Mouse (Mus musculus) layer of hippocampus, adult 2 months (tissue): Measurements from ENCODE around the gene C3ar1. TPM values are rescaled to one million over a fixed set of nuclear protein-coding genes. Genes with fewer than 3 reads are reported as not detected.

Experiments used
- DNase-seq, 2 experiments: peaks; one replicate each; pipeline ENCODE4 v3.0.0; 2022; ENCODE audit warnings: low spot score in 2 of 2
- H3K27ac ChIP-seq: fragments of 200-600 bp; 2 replicates; pipeline ENCODE4 v1.8.1; 2022
- H3K4me3 ChIP-seq: fragments of 200-600 bp; 2 replicates; pipeline ENCODE4 v1.8.1; 2022; ENCODE audit warnings: mild to moderate bottlenecking
- CTCF ChIP-seq: fragments of 200-600 bp; conservative IDR thresholded peaks from 2 replicates; pipeline ENCODE4 v1.8.1; 2022; ENCODE audit warnings: antibody characterized with exemption, mild to moderate bottlenecking, moderate library complexity
- total RNA-seq, 2 experiments: library from RNA; stranded (reverse); gene quantifications; 2 replicates each; pipeline ENCODE4 v1.2.3; 2021

C3ar1 gene
- total RNA-seq, 2 experiments from 2014 or later: 0.54 to 0.61 TPM

GRCm38 (mm10) chr6:122820799-122821650 lies 34.9 kb downstream of the C3ar1 start:
- no peak for TF ChIP-seq CTCF
- DNase-seq: no peak
- peak overlapping the region; percentile 98 for H3K4me3 ChIP-seq
- H3K27ac ChIP-seq: peak overlapping the region; percentile 94

DNA sequence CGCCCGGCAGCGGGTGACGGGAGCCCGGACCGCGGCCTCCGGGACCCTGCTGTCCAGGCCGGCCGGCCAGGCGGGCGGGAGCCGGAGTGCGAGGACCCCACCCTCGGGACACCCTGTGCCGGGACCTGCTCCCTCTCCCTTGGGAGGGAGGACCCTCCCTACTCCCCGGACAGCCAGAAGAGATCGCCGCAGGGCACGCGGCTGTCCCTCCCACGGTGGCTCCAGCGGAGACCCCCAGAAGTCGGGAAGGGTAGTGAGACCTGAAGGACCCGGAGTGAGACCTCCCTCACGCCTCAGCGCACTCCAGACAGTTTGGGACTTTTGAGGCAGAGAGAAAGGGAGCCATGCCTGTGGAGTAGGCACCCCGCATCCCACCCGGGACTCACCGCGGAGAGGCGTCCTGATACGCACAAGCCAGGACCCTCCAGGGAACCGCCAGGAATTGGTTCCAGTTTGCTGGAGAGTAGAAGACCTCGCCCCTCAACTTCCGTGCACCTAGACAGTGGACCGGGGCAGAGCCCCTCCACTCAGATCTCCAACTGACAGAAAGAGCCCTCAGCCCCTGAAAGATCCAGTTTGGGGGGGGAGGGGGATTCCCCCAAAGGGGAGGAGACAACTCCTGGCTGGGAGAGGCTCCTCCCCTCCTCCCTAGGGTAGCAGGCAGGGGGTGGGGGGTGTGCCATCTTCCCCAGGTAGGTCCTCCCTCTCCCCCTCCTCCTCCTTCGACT lies 35.7 kb downstream of the C3ar1 start:
- Histone ChIP-seq H3K27ac (peak overlapping the region; percentile 94), H3K4me3 (peak overlapping the region; percentile 98)
- TF ChIP-seq CTCF: no peak
- peak in 1 of 2 experiments; percentile 34 for DNase-seq

- peak; percentile 51 to 71 for DNase-seq
- H3K4me3 ChIP-seq: peak within 1 kb of the TSS; percentile 98
These were observed 36.5 kb downstream of the C3ar1 start, which contains the start of gene Foxj2 for GRCm38 (mm10) chr6:122819306-122820070. Gene Foxj2, plus strand, starts transcription at chr6:122819914.

GRCm38 (mm10) chr6:122813640-122814039 lies 42.3 kb downstream of the C3ar1 start:
- no peak for DNase-seq
- H3K27ac ChIP-seq: no peak overlapping the region
- no peak overlapping the region for H3K4me3 ChIP-seq
- TF ChIP-seq CTCF: no peak

More at GRCm38 (mm10) chr6:122819306-122820070, 36.5 kb downstream of the C3ar1 start, which contains the start of gene Foxj2:
- no peak for TF ChIP-seq CTCF
- peak within 1 kb of the TSS; percentile 94 for H3K27ac ChIP-seq

DNA sequence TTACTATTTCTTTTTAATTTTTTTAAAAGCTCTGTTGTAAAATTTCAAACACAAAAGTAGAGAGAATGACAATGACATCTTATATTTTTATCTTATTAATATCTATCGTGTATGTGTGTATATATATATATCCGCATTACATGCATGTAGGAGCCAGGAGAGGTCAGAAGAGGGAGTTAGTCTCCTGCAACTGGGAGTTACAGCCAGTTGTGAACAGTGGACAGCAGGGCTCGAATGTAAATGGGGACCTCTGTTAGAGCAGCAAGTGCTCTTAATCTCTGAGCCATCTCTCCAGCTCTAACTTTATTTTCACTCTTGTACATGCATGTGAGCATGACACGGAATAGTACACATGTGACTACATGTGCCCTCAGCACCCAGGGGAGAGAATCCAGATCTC lies 43.2 kb downstream of the C3ar1 start:
- Histone ChIP-seq H3K27ac (no peak overlapping the region), H3K4me3 (no peak overlapping the region)
- no peak for TF ChIP-seq CTCF
- DNase-seq: no peak

DNA sequence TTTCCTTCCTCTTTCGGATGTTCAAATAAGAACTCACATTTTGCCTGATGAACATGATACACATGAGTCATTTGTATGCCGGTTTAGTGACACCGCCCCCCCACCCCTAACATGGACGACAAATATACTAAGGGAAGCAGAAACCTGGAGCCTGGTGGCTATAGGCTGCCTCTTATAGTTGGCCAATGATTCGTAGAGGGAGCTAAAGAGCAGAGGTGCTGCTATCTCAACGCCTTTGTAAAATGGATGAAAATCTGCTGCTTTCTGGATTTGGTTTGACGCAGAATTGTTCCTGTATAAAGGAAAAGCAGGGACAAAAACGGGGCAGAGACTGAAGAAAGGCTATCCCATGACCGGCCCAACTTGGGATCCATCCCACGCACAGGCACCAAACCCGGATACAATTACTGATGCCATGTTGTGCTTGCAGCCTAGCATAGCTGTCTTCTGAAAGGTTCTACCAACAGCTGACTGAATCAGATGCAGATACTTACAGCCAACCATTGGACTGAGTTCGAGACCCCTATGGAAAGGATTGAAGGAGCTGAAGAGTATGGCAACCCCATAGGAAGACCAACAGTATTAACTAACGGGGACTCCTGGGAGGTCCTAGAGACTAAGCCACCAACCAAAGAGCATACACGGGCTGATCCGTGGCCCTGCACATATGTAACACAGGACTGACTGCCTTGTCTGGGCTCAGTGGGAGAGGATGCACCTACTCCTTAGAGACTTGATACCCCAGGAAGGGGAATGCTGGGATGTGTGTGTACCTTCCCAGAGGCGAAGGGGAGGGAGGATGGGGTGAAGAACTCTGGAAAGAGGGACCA lies 44.0 kb downstream of the C3ar1 start:
- Histone ChIP-seq H3K27ac (peak overlapping the region; percentile 99), H3K4me3 (peak overlapping the region; percentile 65)
- no peak for TF ChIP-seq CTCF
- DNase-seq: no peak

GRCm38 (mm10) chr6:122811280-122811652 lies 44.7 kb downstream of the C3ar1 start:
- peak; percentile 41 for TF ChIP-seq CTCF
- peak overlapping the region; percentile 65 for H3K4me3 ChIP-seq
- DNase-seq: peak; percentile 92 to 95
- H3K27ac ChIP-seq: peak overlapping the region; percentile 99

DNA sequence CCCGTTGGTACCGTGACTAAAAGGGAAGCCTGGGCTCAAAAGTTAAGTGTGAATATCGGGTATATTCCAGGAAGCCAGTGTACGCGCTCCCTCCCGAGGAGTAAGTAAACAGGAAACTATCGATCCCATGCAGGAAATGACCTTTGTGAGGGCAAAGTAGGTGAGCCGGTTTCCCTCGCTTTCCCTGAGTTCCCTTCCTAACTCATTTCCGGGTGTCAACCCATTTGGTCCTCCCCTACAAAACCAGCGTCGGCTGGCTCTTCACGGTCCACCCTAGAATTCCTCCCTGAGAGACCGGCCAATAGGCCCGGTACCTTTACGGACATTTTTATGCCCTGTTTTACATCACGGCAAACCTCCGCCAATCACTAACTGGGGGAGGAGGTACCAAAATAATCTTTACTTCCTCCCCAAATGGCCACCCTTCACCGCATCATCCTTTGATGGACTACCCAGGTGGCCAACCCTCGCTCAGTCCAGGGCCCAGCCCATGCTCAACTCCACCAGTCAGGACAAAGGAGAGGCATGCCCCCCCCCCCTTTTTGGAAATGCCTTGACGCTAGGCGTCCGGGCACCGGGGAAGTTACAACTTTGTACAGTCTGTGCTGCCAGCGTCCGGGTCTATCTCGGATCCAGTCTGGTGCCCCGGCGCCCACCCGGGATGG lies 45.2 kb downstream of the C3ar1 start:
- TF ChIP-seq CTCF: no peak
- Histone ChIP-seq H3K4me3 (peak overlapping the region; percentile 65), H3K27ac (peak overlapping the region; percentile 99)
- DNase-seq: peak; percentile 95 to 98

GRCm38 (mm10) chr6:122810022-122810614 lies 45.8 kb downstream of the C3ar1 start:
- TF ChIP-seq CTCF: no peak
- H3K4me3 ChIP-seq: peak overlapping the region; percentile 65
- peak in 1 of 2 experiments; percentile 34 for DNase-seq
- peak overlapping the region; percentile 99 for H3K27ac ChIP-seq

DNA sequence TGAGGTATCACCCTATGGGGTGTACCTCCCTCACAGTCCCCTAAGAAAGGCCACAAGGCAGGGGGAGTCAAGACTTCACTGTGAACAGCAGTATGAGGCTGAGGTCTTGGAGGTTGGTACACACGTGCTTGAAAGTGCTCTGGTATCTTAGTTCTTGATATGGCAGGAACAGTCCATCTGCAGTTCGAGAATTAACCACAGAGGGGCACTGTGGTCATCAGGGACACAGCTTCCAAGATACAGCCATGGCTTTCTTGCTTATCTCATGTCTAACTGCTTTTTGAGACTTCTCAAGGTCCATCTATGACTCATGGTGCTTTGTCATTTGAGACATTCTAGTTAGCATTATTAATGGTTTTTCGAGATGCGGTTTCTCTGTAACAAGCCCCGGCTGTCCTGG lies 51.5 kb downstream of the C3ar1 start:
- H3K4me3 ChIP-seq: no peak overlapping the region
- no peak overlapping the region for H3K27ac ChIP-seq
- DNase-seq: peak; percentile 61 to 78
- TF ChIP-seq CTCF: peak; percentile 95
